Mouse (Mus musculus) CH12.LX (cell line): ENCODE results near the gene Pde4dip.

Source experiments
- CHD1 ChIP-seq: IDR thresholded peaks from 2 replicates; pipeline ENCODE4 v1.6.1; 2012; ENCODE audit warnings: low read depth, low read length, improper control_type of control experiment, inconsistent platforms
- CHD2 ChIP-seq: IDR thresholded peaks from 2 replicates; pipeline ENCODE4 v1.6.1; 2011; ENCODE audit warnings: low read length, improper control_type of control experiment
- CTCF ChIP-seq, 2 experiments: IDR thresholded peaks in 1 of 2; conservative IDR thresholded peaks in 1 of 2; 2 replicates each; pipeline ENCODE4 v1.5.1; 2011 to 2012; ENCODE audit warnings: low read depth in 2 of 2, low read length in 2 of 2, improper control_type of control experiment in 1 of 2, inconsistent platforms in 1 of 2, mild to moderate bottlenecking in 1 of 2, moderate library complexity in 1 of 2
- EP300 ChIP-seq: IDR thresholded peaks from 2 replicates; pipeline ENCODE4 v1.6.1; 2011; ENCODE audit warnings: low read length, improper control_type of control experiment
- GABPA ChIP-seq: IDR thresholded peaks from 2 replicates; pipeline ENCODE4 v1.6.1; 2012; ENCODE audit warnings: low read depth, low read length, improper control_type of control experiment, inconsistent platforms; ENCODE audit not compliant: insufficient replicate concordance
- MEF2A ChIP-seq: IDR thresholded peaks from 2 replicates; pipeline ENCODE4 v1.6.1; 2014; ENCODE audit warnings: low read depth, mild to moderate bottlenecking, inconsistent platforms, low read length, improper control_type of control experiment, borderline replicate concordance
- POLR2A ChIP-seq: IDR thresholded peaks from 2 replicates; pipeline ENCODE4 v1.6.1; 2011; ENCODE audit warnings: low read depth, mild to moderate bottlenecking, improper control_type of control experiment, low read length
- SMC3 ChIP-seq: IDR thresholded peaks from 2 replicates; pipeline ENCODE4 v1.6.1; 2011; ENCODE audit warnings: low read depth, low read length, improper control_type of control experiment
- TCF12 ChIP-seq: IDR thresholded peaks from 2 replicates; pipeline ENCODE4 v1.6.1; 2014; ENCODE audit warnings: low read depth, mild to moderate bottlenecking, inconsistent platforms, low read length, improper control_type of control experiment
- ZC3H11A ChIP-seq: IDR thresholded peaks from 2 replicates; pipeline ENCODE4 v1.6.1; 2012; ENCODE audit warnings: low read depth, mild to moderate bottlenecking, inconsistent platforms, low read length, improper control_type of control experiment

DNA sequence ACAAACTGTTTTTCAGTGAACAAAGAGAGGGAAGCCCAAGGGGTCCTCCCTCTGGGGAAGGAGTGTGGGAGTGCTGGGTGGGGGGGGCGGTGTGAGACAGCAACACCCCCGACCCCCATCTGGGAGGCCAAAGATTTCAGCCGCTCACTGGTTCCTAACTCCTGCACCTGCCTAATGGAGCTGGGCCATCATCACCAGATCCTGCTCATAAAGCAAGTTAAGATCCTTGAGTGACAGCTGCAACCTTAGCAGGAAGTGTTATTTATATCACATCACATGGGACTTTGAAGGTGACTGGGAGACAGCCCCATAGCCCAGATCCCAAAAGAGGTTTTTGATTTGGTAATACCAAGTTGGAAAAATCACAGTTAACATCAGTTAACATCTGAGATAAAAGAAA, 63.3 kb downstream of the Pde4dip start:
- TF ChIP-seq TCF12 (no peak), CHD2 (no peak), SMC3 (no peak), CTCF (conservative IDR thresholded peaks at IDR 0.05 in 1 of 2, IDR thresholded peaks at IDR 0.05 in 1 of 2; ENCODE audit: low read depth in 2 of 2, low read length in 2 of 2) (no peak), ZC3H11A (no peak), CHD1 (no peak), MEF2A (no peak), GABPA (no peak), EP300 (no peak), POLR2A (no peak)
